Mouse (Mus musculus): ENCODE measurements around the gene Map3k13. TPM values are rescaled to one million over a fixed set of nuclear protein-coding genes. Genes with fewer than 3 reads are reported as not detected.
"Not testable (repeated sequence)": the region's sequence is repeated elsewhere in the genome, so short reads cannot be mapped to it uniquely, and the experiment has no call there.

Gene Map3k13
- polyA plus RNA-seq, 1 experiment from 2014 or later: 0.83 TPM

DNA sequence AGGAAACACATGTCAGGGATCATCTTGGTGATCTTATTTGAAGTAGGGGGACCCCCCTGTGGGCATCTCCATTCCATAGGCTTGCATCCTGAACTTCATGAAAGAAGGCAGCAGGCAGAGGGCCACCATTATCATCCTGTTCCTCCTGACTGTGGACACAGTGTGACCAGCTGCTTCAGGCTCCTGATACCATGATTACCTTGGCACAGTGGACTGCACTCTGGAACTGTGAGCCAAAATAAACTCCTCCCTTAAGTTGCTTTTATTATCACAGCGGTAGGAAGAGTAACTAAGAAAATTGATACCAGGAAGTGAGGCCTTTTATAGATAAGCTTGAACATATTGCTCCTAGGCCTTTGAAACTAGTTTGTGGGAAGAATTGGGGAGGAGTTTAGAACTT is 12.7 kb downstream of the Map3k13 start:
- ChIA-PET POLR2A (no interaction called here), CTCF (interaction anchor here (3.5 kb wide), 1 partner anchor 8 kb away, joined by 19 read pairs; no protein-coding TSS in a partner anchor)
- DNase-seq (ENCODE audit: low read depth, low spot score): no peak
- H3K27me3 ChIP-seq: no peaks in the 10 kb centered on the region
- in situ Hi-C loops (cut with MboI; ENCODE audit: low pct_unique_long_range_greater_than_20kb): no loop called here
- TF ChIP-seq CTCF (IDR thresholded peaks at IDR 0.05): no peak
- no peak for ATAC-seq

DNA sequence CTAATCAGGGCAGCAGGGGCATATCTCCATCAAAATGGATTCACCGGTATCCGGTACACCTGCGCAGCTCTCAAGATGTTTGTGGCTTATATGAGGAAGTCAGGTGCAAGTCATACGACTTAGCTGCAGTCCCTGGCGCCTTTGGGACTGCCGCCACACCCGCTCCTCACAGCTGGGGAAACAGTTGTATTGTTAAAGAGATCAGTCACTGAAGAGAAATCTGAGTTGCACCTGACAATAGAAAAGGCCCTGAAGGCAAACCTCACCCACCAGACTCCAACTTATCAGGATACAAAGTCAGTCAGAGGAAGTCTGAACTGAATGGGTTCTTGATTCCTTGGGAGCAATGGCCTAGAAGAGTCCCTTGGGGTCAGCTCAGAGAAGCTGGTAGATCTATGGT is 13.6 kb downstream of the Map3k13 start:
- in situ Hi-C loops (cut with MboI; ENCODE audit: low pct_unique_long_range_greater_than_20kb); H3K27me3 ChIP-seq; DNase-seq (ENCODE audit: low read depth, low spot score); ATAC-seq; CTCF ChIA-PET; POLR2A ChIA-PET: not testable (repeated sequence)

- ATAC-seq (no peak), DNase-seq (ENCODE audit: low read depth, low spot score) (no peak)
- ChIA-PET CTCF (interaction anchor here (1.4 to 2.9 kb wide), 3 partner anchors 8 to 274 kb away, joined by 4 to 19 read pairs (median 19); no protein-coding TSS in a partner anchor), POLR2A (no interaction called here)
- TF ChIP-seq CTCF (IDR thresholded peaks at IDR 0.05): no peak
- no peaks in the 10 kb centered on the region for H3K27me3 ChIP-seq
- in situ Hi-C loops (cut with MboI; ENCODE audit: low pct_unique_long_range_greater_than_20kb): loop anchor here (10.0 kb wide), 1 partner anchor 318 kb away; no protein-coding TSS in a partner anchor
Measured at GRCm38 (mm10) chr16:21813164-21813834, 19.2 kb downstream of the Map3k13 start.

- TF ChIP-seq CTCF (IDR thresholded peaks at IDR 0.05): peak; percentile 80
- ChIA-PET POLR2A (no interaction called here), CTCF (interaction anchor here (0.7 to 2.9 kb wide), 16 partner anchors 8 to 327 kb away, joined by 3 to 19 read pairs (median 4); partner anchors contain the start of gene Map3k13)
- no peaks in the 10 kb centered on the region for H3K27me3 ChIP-seq
- ATAC-seq: no peak
- DNase-seq (ENCODE audit: low read depth, low spot score): no peak
- in situ Hi-C loops (cut with MboI; ENCODE audit: low pct_unique_long_range_greater_than_20kb): loop anchor here (10.0 kb wide), 1 partner anchor 320 kb away; no protein-coding TSS in a partner anchor
Measured at GRCm38 (mm10) chr16:21814861-21815668, 20.9 kb downstream of the Map3k13 start.

DNA sequence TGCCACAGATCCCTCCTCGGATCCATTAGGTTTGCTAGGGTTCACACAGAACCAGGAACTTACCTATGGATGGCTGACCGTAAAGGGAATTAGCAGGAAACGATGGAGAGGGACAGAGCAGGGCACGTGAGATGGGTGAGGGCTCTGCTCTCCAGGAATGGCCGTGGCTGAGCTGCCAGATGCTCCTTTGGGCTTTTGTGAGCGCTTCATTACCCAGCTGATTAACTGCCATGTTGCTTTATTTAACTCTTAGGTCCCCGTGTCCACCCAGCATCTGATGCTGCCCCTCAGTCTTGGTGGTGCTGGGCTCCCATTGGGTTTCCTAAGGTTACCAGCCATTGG is 21.5 kb downstream of the Map3k13 start:
- DNase-seq (ENCODE audit: low read depth, low spot score): no peak
- ChIA-PET CTCF (interaction anchor here (0.7 to 2.9 kb wide), 14 partner anchors 8 to 327 kb away, joined by 3 to 19 read pairs (median 4); partner anchors contain the start of gene Map3k13), POLR2A (no interaction called here)
- in situ Hi-C loops (cut with MboI; ENCODE audit: low pct_unique_long_range_greater_than_20kb): loop anchor here (10.0 kb wide), 1 partner anchor 321 kb away; no protein-coding TSS in a partner anchor
- ATAC-seq: no peak
- H3K27me3 ChIP-seq: no peaks in the 10 kb centered on the region
- no peak for TF ChIP-seq CTCF (IDR thresholded peaks at IDR 0.05)

GRCm38 (mm10) chr16:21818132-21818531 is 24.0 kb downstream of the Map3k13 start:
- ATAC-seq: peak; percentile 49
- in situ Hi-C loops (cut with MboI; ENCODE audit: low pct_unique_long_range_greater_than_20kb): loop anchor here (10.0 kb wide), 1 partner anchor 323 kb away; no protein-coding TSS in a partner anchor

GRCm38 (mm10) chr16:21818629-21819028 is 24.5 kb downstream of the Map3k13 start:
- no peak for TF ChIP-seq CTCF (IDR thresholded peaks at IDR 0.05)
- CTCF ChIA-PET: interaction anchor here (1.0 to 1.4 kb wide), 3 partner anchors 9 to 18 kb away, joined by 3 to 4 read pairs (median 3); no protein-coding TSS in a partner anchor
- peak; percentile 75 for ATAC-seq
- in situ Hi-C loops (cut with MboI; ENCODE audit: low pct_unique_long_range_greater_than_20kb): loop anchor here (10.0 kb wide), 1 partner anchor 324 kb away; no protein-coding TSS in a partner anchor
- no peak for DNase-seq (ENCODE audit: low read depth, low spot score)
- POLR2A ChIA-PET: no interaction called here
- no peaks in the 10 kb centered on the region for H3K27me3 ChIP-seq

More at GRCm38 (mm10) chr16:21818132-21818531, 24.0 kb downstream of the Map3k13 start:
- CTCF ChIA-PET: interaction anchor here (1.0 to 1.4 kb wide), 3 partner anchors 9 to 26 kb away, joined by 3 to 4 read pairs (median 3); no protein-coding TSS in a partner anchor
- POLR2A ChIA-PET: interaction anchor here (0.5 to 0.6 kb wide), 2 partner anchors 14 to 71 kb away, joined by 3 to 4 read pairs; no protein-coding TSS in a partner anchor
- H3K27me3 ChIP-seq: no peaks in the 10 kb centered on the region
- TF ChIP-seq CTCF (IDR thresholded peaks at IDR 0.05): no peak
- no peak for DNase-seq (ENCODE audit: low read depth, low spot score)

DNA sequence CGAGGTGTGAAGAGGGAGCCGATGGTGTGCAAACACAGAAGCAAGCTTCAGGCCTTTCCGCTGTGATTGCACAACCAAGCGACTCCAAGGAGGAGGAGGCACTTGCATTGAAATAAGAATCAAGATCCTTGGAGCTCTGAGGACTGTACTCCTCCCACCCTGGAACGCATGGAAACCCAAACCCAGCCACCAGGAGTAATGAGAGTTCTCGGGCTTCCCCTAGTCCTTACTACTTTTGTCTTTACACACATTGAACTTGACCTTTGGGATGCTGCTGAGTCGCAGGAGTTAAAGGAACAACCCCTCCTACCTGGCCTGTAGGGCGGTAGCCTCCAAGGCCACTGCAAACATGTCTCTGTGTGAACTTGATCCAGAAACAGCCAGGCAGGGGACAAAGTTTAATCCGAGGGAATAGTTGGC is 31.5 kb downstream of the Map3k13 start:
- CTCF ChIA-PET: no interaction called here
- H3K27me3 ChIP-seq: no peaks in the 10 kb centered on the region
- POLR2A ChIA-PET: no interaction called here
- DNase-seq (ENCODE audit: low read depth, low spot score) (no peak), ATAC-seq (no peak)
- no peak for TF ChIP-seq CTCF (IDR thresholded peaks at IDR 0.05)
- in situ Hi-C loops (cut with MboI; ENCODE audit: low pct_unique_long_range_greater_than_20kb): no loop called here

GRCm38 (mm10) chr16:21827153-21827552 is 33.0 kb downstream of the Map3k13 start:
- in situ Hi-C loops (cut with MboI; ENCODE audit: low pct_unique_long_range_greater_than_20kb): no loop called here
- no peaks in the 10 kb centered on the region for H3K27me3 ChIP-seq
- no peak for TF ChIP-seq CTCF (IDR thresholded peaks at IDR 0.05)
- ChIA-PET CTCF (interaction anchor here (0.7 to 1.3 kb wide), 4 partner anchors 8 to 32 kb away, joined by 3 to 6 read pairs (median 4); no protein-coding TSS in a partner anchor), POLR2A (no interaction called here)
- DNase-seq (ENCODE audit: low read depth, low spot score) (no peak), ATAC-seq (no peak)

- DNase-seq (ENCODE audit: low read depth, low spot score) (no peak), ATAC-seq (no peak)
- in situ Hi-C loops (cut with MboI; ENCODE audit: low pct_unique_long_range_greater_than_20kb): no loop called here
- CTCF ChIA-PET: interaction anchor here (0.7 to 1.3 kb wide), 4 partner anchors 8 to 33 kb away, joined by 3 to 6 read pairs (median 4); no protein-coding TSS in a partner anchor
- H3K27me3 ChIP-seq: no peaks in the 10 kb centered on the region
- TF ChIP-seq CTCF (IDR thresholded peaks at IDR 0.05): no peak
- POLR2A ChIA-PET: no interaction called here
Measured at GRCm38 (mm10) chr16:21827581-21827980, 33.4 kb downstream of the Map3k13 start.

Data from Patski (cell line).